11 mouse cellular contexts compared by ENCODE assay signal in the genomic region with DNA sequence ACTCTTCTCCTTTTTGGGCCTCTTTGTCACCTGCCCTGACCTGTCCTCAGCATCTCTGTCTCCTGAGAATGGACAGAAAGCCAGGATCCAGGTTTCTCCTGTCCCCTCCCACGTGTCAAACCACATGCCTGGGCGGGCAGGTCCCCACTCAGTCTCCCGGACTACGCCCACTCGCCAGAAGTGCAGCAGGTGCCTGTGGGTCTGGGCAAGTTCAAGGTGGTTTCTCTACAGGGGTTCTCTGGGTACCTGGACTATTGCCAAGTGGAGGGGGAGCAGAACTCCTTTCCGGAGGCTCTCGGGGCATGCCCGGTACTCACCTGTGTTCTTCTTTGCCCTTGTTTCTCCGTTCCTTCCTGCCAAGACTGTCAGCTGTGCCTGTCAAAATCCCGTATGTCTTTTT. TPM values are rescaled to one million over a fixed set of nuclear protein-coding genes. Genes with fewer than 3 reads are reported as not detected.
DNase-seq lines count a peak whose midpoint lies in the region; ATAC-seq and TF ChIP-seq lines count a peak whose summit lies in the region.
"Had no signal": no experiment of that assay in that cellular context is flagged by ENCODE, and none has a peak within 500 bp of the region (broad histone marks: within the 10 kb centered on the region; RNA-seq: fewer than 3 reads in every experiment).

No protein-coding gene starts in this region.

- no peak overlapping the region for H3K27ac ChIP-seq in forebrain, embryonic 13.5 days
- no peak overlapping the region for H3K27ac ChIP-seq in forebrain, postnatal 0 days (ENCODE audit: low read depth, low read length)
- H3K27ac ChIP-seq in embryonic facial prominence, embryonic 13.5 days: 0 out of 2 replicates have a peak overlapping the region, but pooled peaks have one; percentile 55
- no peak overlapping the region for H3K27ac ChIP-seq in thymus, adult 2 months (ENCODE audit: control insufficient read depth, insufficient read depth, low read length)

- H3K4me2 ChIP-seq in forebrain, embryonic 13.5 days: no peak overlapping the region
- H3K4me2 ChIP-seq in forebrain, postnatal 0 days (ENCODE audit: low read depth): no peak overlapping the region
- H3K4me2 ChIP-seq in embryonic facial prominence, embryonic 13.5 days: no peak overlapping the region

- peaks cover 15% of the 10 kb centered on the region for H3K4me1 ChIP-seq in forebrain, embryonic 13.5 days
- no peaks in the 10 kb centered on the region for H3K4me1 ChIP-seq in forebrain, postnatal 0 days (ENCODE audit: insufficient read depth)
- peaks cover 90% of the 10 kb centered on the region for H3K4me1 ChIP-seq in E14TG2a.4 (replicated peaks; ENCODE audit: low read depth, low read length)
- H3K4me1 ChIP-seq in embryonic facial prominence, embryonic 13.5 days: peaks cover 44% of the 10 kb centered on the region
- H3K4me1 ChIP-seq in thymus, adult 2 months (replicated peaks; ENCODE audit: control insufficient read depth, insufficient read depth, low read length): peaks cover 24% of the 10 kb centered on the region

- no peak for TF ChIP-seq POLR2A in thymus, adult 2 months (IDR thresholded peaks at IDR 0.05; ENCODE audit: control insufficient read depth, extremely low read depth, insufficient read depth, low read length, poor library complexity)

- no peak for ATAC-seq in forebrain, embryonic 13.5 days
- ATAC-seq in forebrain, postnatal 0 days: no peak
- no peak for ATAC-seq in embryonic facial prominence, embryonic 13.5 days (ENCODE audit: insufficient number of reproducible peaks, insufficient read depth, low FRiP score, low TSS enrichment, low read depth)
- ATAC-seq: intestine, postnatal 0 days had no signal

- H3K9me3 ChIP-seq in forebrain, embryonic 13.5 days (replicated peaks): no peaks in the 10 kb centered on the region
- no peaks in the 10 kb centered on the region for H3K9me3 ChIP-seq in forebrain, postnatal 0 days (ENCODE audit: low read length)
- H3K9me3 ChIP-seq in E14TG2a.4 (ENCODE audit: low read length): no peaks in the 10 kb centered on the region
- no peaks in the 10 kb centered on the region for H3K9me3 ChIP-seq in embryonic facial prominence, embryonic 13.5 days

- H3K4me3 ChIP-seq in forebrain, embryonic 13.5 days: no peak overlapping the region
- H3K4me3 ChIP-seq in forebrain, postnatal 0 days (ENCODE audit: low read depth, low read length): no peak overlapping the region
- peak overlapping the region; percentile 41 for H3K4me3 ChIP-seq in E14TG2a.4 (replicated peaks; ENCODE audit: low read length)
- H3K4me3 ChIP-seq in embryonic facial prominence, embryonic 13.5 days: no peak overlapping the region
- no peak overlapping the region for H3K4me3 ChIP-seq in thymus, adult 2 months (ENCODE audit: control insufficient read depth, insufficient read depth, low read length)

- DNase-seq in forebrain, postnatal 0 days: no peak
- peak; percentile 63 to 74 for DNase-seq in kidney, postnatal 36 days
- no peak for DNase-seq in right cerebral cortex, postnatal 36 days (ENCODE audit: low spot score in 2 of 2)
- no peak for DNase-seq in thymus, adult 2 months
- no peak for DNase-seq in thymus, postnatal 25 days
- DNase-seq: heart, postnatal 14 days; thymus, adult 18-20 months had no signal

- 0 out of 2 replicates have a peak overlapping the region, but pooled peaks have one; percentile 8 for H3K9ac ChIP-seq in forebrain, embryonic 13.5 days
- no peak overlapping the region for H3K9ac ChIP-seq in forebrain, postnatal 0 days
- no peak overlapping the region for H3K9ac ChIP-seq in embryonic facial prominence, embryonic 13.5 days

- no peak for TF ChIP-seq CTCF in forebrain, postnatal 0 days (IDR thresholded peaks at IDR 0.05; ENCODE audit: low read depth)
- no peak for TF ChIP-seq CTCF in E14TG2a.4 (conservative IDR thresholded peaks at IDR 0.05; ENCODE audit: low read length)
- no peak for TF ChIP-seq CTCF in thymus, adult 2 months (IDR thresholded peaks at IDR 0.05; ENCODE audit: borderline replicate concordance, control insufficient read depth, extremely low read depth, insufficient read depth, low read length, poor library complexity)

- 84% methylated on average over 10 of the region's 10 CpGs for WGBS in forebrain, embryonic 13.5 days
- 66% methylated on average over 10 of the region's 10 CpGs for WGBS in forebrain, postnatal 0 days
- WGBS in embryonic facial prominence, embryonic 13.5 days: 51% methylated on average over 10 of the region's 10 CpGs
- 40% methylated on average over 10 of the region's 10 CpGs for WGBS in thymus, adult 2 months

- H3K36me3 ChIP-seq in forebrain, embryonic 13.5 days (ENCODE audit: poor library complexity, severe bottlenecking): no peaks in the 10 kb centered on the region
- H3K36me3 ChIP-seq in forebrain, postnatal 0 days (ENCODE audit: insufficient read depth): no peaks in the 10 kb centered on the region
- no peaks in the 10 kb centered on the region for H3K36me3 ChIP-seq in E14TG2a.4 (ENCODE audit: insufficient read depth, low read length)
- H3K36me3 ChIP-seq in embryonic facial prominence, embryonic 13.5 days: no peaks in the 10 kb centered on the region; the same call in 1 of the 2 replicates
- no peaks in the 10 kb centered on the region for H3K36me3 ChIP-seq in thymus, adult 2 months (ENCODE audit: control insufficient read depth, insufficient read depth, low read length)

- H3K27me3 ChIP-seq in forebrain, embryonic 13.5 days: no peaks in the 10 kb centered on the region
- no peaks in the 10 kb centered on the region for H3K27me3 ChIP-seq in forebrain, postnatal 0 days (ENCODE audit: insufficient read depth, low read length)
- no peaks in the 10 kb centered on the region for H3K27me3 ChIP-seq in E14TG2a.4 (ENCODE audit: insufficient read depth, low read length)
- H3K27me3 ChIP-seq in embryonic facial prominence, embryonic 13.5 days: no peaks in the 10 kb centered on the region
- H3K27me3 ChIP-seq in thymus, adult 2 months (ENCODE audit: control insufficient read depth, insufficient read depth, low read length): no peaks in the 10 kb centered on the region

RNA-seq across cellular contexts. Expression of a gene that starts 9.1 kb away (rescaled TPM):
- 5.3 and 7.1 TPM in 2 replicates for polyA plus RNA-seq in forebrain, embryonic 13.5 days (2015; fragmentation: Nextera tagmentation; extraction: Ambion mirVana)
- 169 and 211 TPM in 2 replicates for total RNA-seq in forebrain, postnatal 0 days (2014; rRNA removed)
- polyA plus RNA-seq in forebrain, postnatal 0 days (2015; fragmentation: Nextera tagmentation; extraction: Ambion mirVana): 7.0 and 10.0 TPM in 2 replicates
- 4.4 and 4.5 TPM in 2 replicates for polyA plus RNA-seq in embryonic facial prominence, embryonic 13.5 days (2015; fragmentation: Nextera tagmentation; extraction: Ambion mirVana)
- polyA plus RNA-seq in thymus, adult 2 months (2012; rRNA removed): 3.7 and 4.9 TPM in 2 replicates

Comparison
In these comparisons a context has a peak if more than half of its experiments do, and no peak if none do; other contexts are left out.
1. DNase-seq: peak in kidney, postnatal 36 days (2 of 2); none in forebrain, postnatal 0 days (single experiment), right cerebral cortex, postnatal 36 days (0 of 2), thymus, adult 2 months (single experiment) and thymus, postnatal 25 days (single experiment).